ENCODE assay signal across 9 mouse cellular contexts in the genomic region with DNA sequence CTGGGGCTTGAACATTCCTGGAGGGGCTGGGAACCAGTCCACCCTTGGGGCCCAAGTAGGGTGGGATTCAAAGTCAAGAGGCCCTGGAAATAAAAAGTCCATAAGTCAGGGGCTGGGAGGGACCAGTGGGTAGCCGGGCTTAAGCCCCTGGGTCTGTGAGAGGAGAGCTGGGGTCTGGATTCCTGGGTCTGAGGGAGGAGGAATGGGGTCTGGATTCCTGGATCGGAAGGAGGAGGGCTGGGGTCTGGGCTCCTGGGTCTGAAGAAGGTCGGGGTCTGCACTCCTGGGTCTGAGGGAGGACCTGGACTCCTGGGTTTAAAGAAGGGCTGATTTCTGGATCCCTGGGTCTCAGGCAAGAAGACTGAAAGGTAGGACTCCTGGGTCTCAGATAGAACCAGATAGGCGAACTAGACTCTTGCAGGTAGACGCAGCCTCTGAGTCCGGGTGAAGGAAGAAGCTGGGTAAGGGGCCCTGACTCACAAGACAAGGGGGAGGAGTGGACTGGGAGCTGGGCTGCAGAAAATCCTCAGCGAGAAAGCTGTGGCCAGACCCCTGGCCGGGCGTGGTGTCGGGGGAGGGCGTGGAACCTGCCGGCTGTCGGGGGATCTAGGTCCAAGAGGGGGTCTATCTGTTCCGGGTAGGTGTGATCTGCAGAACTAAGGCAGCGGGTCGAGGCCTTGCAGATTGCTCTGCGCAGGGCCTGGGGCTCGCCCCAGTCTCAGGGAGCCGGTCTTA. TPM values are rescaled to one million over a fixed set of nuclear protein-coding genes. Genes with fewer than 3 reads are reported as not detected.
DNase-seq lines count a peak whose midpoint lies in the region; ATAC-seq and TF ChIP-seq lines count a peak whose summit lies in the region.
"Had no signal": no experiment of that assay in that cellular context is flagged by ENCODE, and none has a peak within 500 bp of the region (broad histone marks: within the 10 kb centered on the region; RNA-seq: fewer than 3 reads in every experiment).

No protein-coding gene starts in this region.

- 3% methylated on average over 19 of the region's 19 CpGs for WGBS in lung, postnatal 0 days
- 6% methylated on average over 19 of the region's 19 CpGs for WGBS in forebrain, embryonic 11.5 days
- WGBS in limb, embryonic 11.5 days, result 8% methylated on average over 17 of the region's 19 CpGs
- WGBS in olfactory bulb, adult 2 months, result 3% methylated on average over 19 of the region's 19 CpGs

- H3K4me2 ChIP-seq in lung, postnatal 0 days (replicated peaks; ENCODE audit: low read depth, low read length), result peak overlapping the region; percentile 83
- H3K4me2 ChIP-seq in forebrain, embryonic 11.5 days (ENCODE audit: low read depth, low read length, severe bottlenecking), result peak overlapping the region; percentile 84
- peak overlapping the region; percentile 82 for H3K4me2 ChIP-seq in limb, embryonic 11.5 days (ENCODE audit: low read depth, severe bottlenecking)

- peak overlapping the region; percentile 81 for H3K27ac ChIP-seq in lung, postnatal 0 days (ENCODE audit: low read length)
- no peak overlapping the region for H3K27ac ChIP-seq in forebrain, embryonic 11.5 days (ENCODE audit: low read depth, low read length)
- H3K27ac ChIP-seq in limb, embryonic 11.5 days (replicated peaks; ENCODE audit: low read depth, low read length), result no peak overlapping the region
- H3K27ac ChIP-seq in olfactory bulb, adult 2 months (ENCODE audit: insufficient read depth, low read depth, low read length), result 0 out of 2 replicates have a peak overlapping the region, but pooled peaks have one; percentile 4

- peak overlapping the region; percentile 84 for H3K9ac ChIP-seq in lung, postnatal 0 days (replicated peaks; ENCODE audit: low read depth)
- peak overlapping the region; percentile 89 for H3K9ac ChIP-seq in forebrain, embryonic 11.5 days (ENCODE audit: low read length)
- peak overlapping the region; percentile 84 for H3K9ac ChIP-seq in limb, embryonic 11.5 days (ENCODE audit: low read length)

- peaks cover 9% of the 10 kb centered on the region for H3K4me1 ChIP-seq in lung, postnatal 0 days (ENCODE audit: insufficient read depth, low read depth, low read length)
- H3K4me1 ChIP-seq in forebrain, embryonic 11.5 days (replicated peaks; ENCODE audit: control insufficient read depth, insufficient read depth, low read length), result peaks cover 20% of the 10 kb centered on the region
- H3K4me1 ChIP-seq in limb, embryonic 11.5 days (ENCODE audit: control insufficient read depth, insufficient read depth, low read length), result peaks cover 10% of the 10 kb centered on the region
- peaks cover 28% of the 10 kb centered on the region for H3K4me1 ChIP-seq in olfactory bulb, adult 2 months (ENCODE audit: control insufficient read depth, insufficient read depth, low read length)

- no peaks in the 10 kb centered on the region for H3K27me3 ChIP-seq in lung, postnatal 0 days (replicated peaks; ENCODE audit: insufficient read depth, low read length)
- H3K27me3 ChIP-seq in forebrain, embryonic 11.5 days (ENCODE audit: control insufficient read depth, insufficient read depth, low read length), result peaks cover 15% of the 10 kb centered on the region
- peaks cover 22% of the 10 kb centered on the region for H3K27me3 ChIP-seq in limb, embryonic 11.5 days (ENCODE audit: control insufficient read depth, insufficient read depth, low read length)

- no peaks in the 10 kb centered on the region for H3K9me3 ChIP-seq in lung, postnatal 0 days (ENCODE audit: low read length)
- no peaks in the 10 kb centered on the region for H3K9me3 ChIP-seq in forebrain, embryonic 11.5 days (ENCODE audit: control insufficient read depth, low read length)
- peaks cover 4% of the 10 kb centered on the region; the same call in 1 of the 2 replicates for H3K9me3 ChIP-seq in limb, embryonic 11.5 days (ENCODE audit: control insufficient read depth, low read length)

- no peak for TF ChIP-seq CTCF in lung, postnatal 0 days (IDR thresholded peaks at IDR 0.05)
- TF ChIP-seq CTCF in olfactory bulb, adult 2 months (IDR thresholded peaks at IDR 0.05; ENCODE audit: insufficient read depth, low read depth, low read length), result no peak

- H3K36me3 ChIP-seq in lung, postnatal 0 days (ENCODE audit: insufficient read depth, low read length), result 0 out of 2 replicates have a peak, but pooled peaks cover 3% of the 10 kb centered on the region
- peaks cover 2% of the 10 kb centered on the region; the same call in 1 of the 2 replicates for H3K36me3 ChIP-seq in forebrain, embryonic 11.5 days (ENCODE audit: control insufficient read depth, insufficient read depth, low read length)
- H3K36me3 ChIP-seq in limb, embryonic 11.5 days (ENCODE audit: control insufficient read depth, insufficient read depth, low read length), result peaks cover 2% of the 10 kb centered on the region

- TF ChIP-seq POLR2A in olfactory bulb, adult 2 months (IDR thresholded peaks at IDR 0.05; ENCODE audit: insufficient read depth, low read depth, low read length), result no peak

- ATAC-seq in lung, postnatal 0 days, result no peak; the same call in 1 of the 2 replicates
- ATAC-seq in forebrain, embryonic 11.5 days (replicated peaks; ENCODE audit: low FRiP score), result peak; percentile 6
- ATAC-seq in limb, embryonic 11.5 days (ENCODE audit: insufficient number of reproducible peaks, low FRiP score, low TSS enrichment, low read depth), result peak; percentile 17; the same call in 1 of the 2 replicates
- no peak for ATAC-seq in erythroid progenitor cell, adult 5-6 weeks (replicated peaks; ENCODE audit: low FRiP score, poor library complexity, severe bottlenecking)

- TF ChIP-seq EP300 in lung, postnatal 0 days (IDR thresholded peaks at IDR 0.05), result no peak

- no peak for DNase-seq in lung, postnatal 0 days (ENCODE audit: low spot score)
- no peak for DNase-seq in lung, postnatal 10 days
- no peak for DNase-seq in forebrain, embryonic 11.5 days (ENCODE audit: low spot score)
- no peak for DNase-seq in limb, embryonic 11.5 days (ENCODE audit: low spot score)
- no peak for DNase-seq in layer of hippocampus, adult 18-20 months (ENCODE audit: low spot score in 2 of 2)
- no peak for DNase-seq in adrenal gland, postnatal 36 days

- H3K4me3 ChIP-seq in lung, postnatal 0 days (ENCODE audit: low read depth, low read length), result peak overlapping the region; percentile 64
- H3K4me3 ChIP-seq in forebrain, embryonic 11.5 days (ENCODE audit: low read depth, low read length), result peak overlapping the region; percentile 70
- H3K4me3 ChIP-seq in limb, embryonic 11.5 days (ENCODE audit: low read depth, low read length), result peak overlapping the region; percentile 76
- peak overlapping the region; percentile 91 for H3K4me3 ChIP-seq in olfactory bulb, adult 2 months (ENCODE audit: insufficient read depth, low read depth, low read length)

RNA-seq across cellular contexts. Expression of gene Zfp579, which starts 0.5 kb away (rescaled TPM):
- polyA plus RNA-seq in lung, postnatal 0 days (2015; fragmentation: Nextera tagmentation; extraction: Ambion mirVana), result 29.7 and 30.6 TPM in 2 replicates
- 58.5 and 60.0 TPM in 2 replicates for polyA plus RNA-seq in forebrain, embryonic 11.5 days (2014; fragmentation: Nextera tagmentation; extraction: Ambion mirVana)
- polyA plus RNA-seq in limb, embryonic 11.5 days (2014; fragmentation: Nextera tagmentation; extraction: Ambion mirVana), result 33.3 and 39.2 TPM in 2 replicates
- polyA plus RNA-seq in olfactory bulb, adult 2 months (2012; ENCODE audit: insufficient read depth, insufficient read length, low replicate concordance, missing spikeins), result not detected in 2 replicates
- total RNA-seq in erythroid progenitor cell, adult 5-6 weeks (2015; ENCODE audit: low replicate concordance), result 9.2 TPM in 1 of 2 replicates, not detected in the other
- 1.8 TPM in 1 of 2 replicates, not detected in the other for total RNA-seq in erythroid progenitor cell, adult 5-6 weeks (2017; ENCODE audit: low replicate concordance)
- total RNA-seq in layer of hippocampus, adult 18-20 months (2021), result 10 to 100 TPM; 27.2 to 34.9 TPM
- 10 to 100 TPM; 16.5 to 16.8 TPM for total RNA-seq in adrenal gland, postnatal 36 days (2021)

RNA-seq across cellular contexts. Expression of gene Zfp524, which starts 18.8 kb away (rescaled TPM):
- 22.4 and 24.6 TPM in 2 replicates for polyA plus RNA-seq in lung, postnatal 0 days (2015; fragmentation: Nextera tagmentation; extraction: Ambion mirVana)
- 9.5 and 11.1 TPM in 2 replicates for polyA plus RNA-seq in forebrain, embryonic 11.5 days (2014; fragmentation: Nextera tagmentation; extraction: Ambion mirVana)
- polyA plus RNA-seq in limb, embryonic 11.5 days (2014; fragmentation: Nextera tagmentation; extraction: Ambion mirVana), result 9.3 and 9.6 TPM in 2 replicates
- not detected in 2 replicates for polyA plus RNA-seq in olfactory bulb, adult 2 months (2012; ENCODE audit: insufficient read depth, insufficient read length, low replicate concordance, missing spikeins)
- 4.7 and 16.3 TPM in 2 replicates for total RNA-seq in erythroid progenitor cell, adult 5-6 weeks (2015; ENCODE audit: low replicate concordance)
- total RNA-seq in erythroid progenitor cell, adult 5-6 weeks (2017; ENCODE audit: low replicate concordance), result 0.64 and 3.2 TPM in 2 replicates
- 1 to 10 TPM; 8.4 TPM for total RNA-seq in layer of hippocampus, adult 18-20 months (2021)
- 10 to 100 TPM in 1 of 2 experiments, 1 to 10 TPM in 1; 8.7 to 14.0 TPM for total RNA-seq in adrenal gland, postnatal 36 days (2021)

RNA-seq across cellular contexts. Expression of gene Fiz1, which starts 19.1 kb away (rescaled TPM):
- 20.5 and 20.8 TPM in 2 replicates for polyA plus RNA-seq in lung, postnatal 0 days (2015; fragmentation: Nextera tagmentation; extraction: Ambion mirVana)
- polyA plus RNA-seq in forebrain, embryonic 11.5 days (2014; fragmentation: Nextera tagmentation; extraction: Ambion mirVana), result 67.0 and 68.3 TPM in 2 replicates
- polyA plus RNA-seq in limb, embryonic 11.5 days (2014; fragmentation: Nextera tagmentation; extraction: Ambion mirVana), result 51.1 and 52.6 TPM in 2 replicates
- not detected in 2 replicates for polyA plus RNA-seq in olfactory bulb, adult 2 months (2012; ENCODE audit: insufficient read depth, insufficient read length, low replicate concordance, missing spikeins)
- total RNA-seq in erythroid progenitor cell, adult 5-6 weeks (2015; ENCODE audit: low replicate concordance), result 11.9 and 14.7 TPM in 2 replicates
- 5.6 and 9.1 TPM in 2 replicates for total RNA-seq in erythroid progenitor cell, adult 5-6 weeks (2017; ENCODE audit: low replicate concordance)
- 10 to 100 TPM; 20.8 to 24.5 TPM for total RNA-seq in layer of hippocampus, adult 18-20 months (2021)
- 10 to 100 TPM; 23.5 to 31.5 TPM for total RNA-seq in adrenal gland, postnatal 36 days (2021)

RNA-seq across cellular contexts. Expression of gene Gm44973, which starts 19.9 kb away (rescaled TPM):
- polyA plus RNA-seq in lung, postnatal 0 days (2015; fragmentation: Nextera tagmentation; extraction: Ambion mirVana), result 2.1 and 4.4 TPM in 2 replicates
- polyA plus RNA-seq in forebrain, embryonic 11.5 days (2014; fragmentation: Nextera tagmentation; extraction: Ambion mirVana), result 0.23 and 1.9 TPM in 2 replicates
- polyA plus RNA-seq in limb, embryonic 11.5 days (2014; fragmentation: Nextera tagmentation; extraction: Ambion mirVana), result 0.45 and 1.4 TPM in 2 replicates
- not detected in 2 replicates for polyA plus RNA-seq in olfactory bulb, adult 2 months (2012; ENCODE audit: insufficient read depth, insufficient read length, low replicate concordance, missing spikeins)
- 5.0 TPM in 1 of 2 replicates, not detected in the other for total RNA-seq in erythroid progenitor cell, adult 5-6 weeks (2015; ENCODE audit: low replicate concordance)
- total RNA-seq in erythroid progenitor cell, adult 5-6 weeks (2017; ENCODE audit: low replicate concordance), result 1.4 TPM in 1 of 2 replicates, not detected in the other
- total RNA-seq in layer of hippocampus, adult 18-20 months (2021), result not detected
- total RNA-seq in adrenal gland, postnatal 36 days (2021), result not detected
- total RNA-seq: common myeloid progenitor, adult 5-6 weeks had no signal

RNA-seq across cellular contexts. Expression of gene Sbk3, which starts 24.5 kb away (rescaled TPM):
- polyA plus RNA-seq in lung, postnatal 0 days (2015; fragmentation: Nextera tagmentation; extraction: Ambion mirVana), result 0.37 TPM in 2 replicates
- 0.12 TPM in 1 of 2 replicates, not detected in the other for polyA plus RNA-seq in forebrain, embryonic 11.5 days (2014; fragmentation: Nextera tagmentation; extraction: Ambion mirVana)
- 0.04 TPM in 1 of 2 replicates, not detected in the other for polyA plus RNA-seq in limb, embryonic 11.5 days (2014; fragmentation: Nextera tagmentation; extraction: Ambion mirVana)
- not detected in 2 replicates for polyA plus RNA-seq in olfactory bulb, adult 2 months (2012; ENCODE audit: insufficient read depth, insufficient read length, low replicate concordance, missing spikeins)
- total RNA-seq in erythroid progenitor cell, adult 5-6 weeks (2015; ENCODE audit: low replicate concordance), result not detected in 2 replicates
- not detected in 2 replicates for total RNA-seq in erythroid progenitor cell, adult 5-6 weeks (2017; ENCODE audit: low replicate concordance)
- 1 to 10 TPM in 1 of 2 experiments, under 1 TPM in 1; 0.62 to 1.0 TPM for total RNA-seq in layer of hippocampus, adult 18-20 months (2021)
- under 1 TPM; 0.23 to 0.50 TPM for total RNA-seq in adrenal gland, postnatal 36 days (2021)
- total RNA-seq: common myeloid progenitor, adult 5-6 weeks had no signal

Comparison
In these comparisons a context has a peak if more than half of its experiments do, and no peak if none do; other contexts are left out.
1. ATAC-seq: peak in forebrain, embryonic 11.5 days (single experiment) and limb, embryonic 11.5 days (single experiment); none in lung, postnatal 0 days (single experiment) and erythroid progenitor cell, adult 5-6 weeks (single experiment).
2. H3K27ac ChIP-seq: peak in lung, postnatal 0 days (single experiment) and olfactory bulb, adult 2 months (single experiment); none in forebrain, embryonic 11.5 days (single experiment) and limb, embryonic 11.5 days (single experiment).
3. RNA of gene Zfp579, which starts 0.5 kb away (polyA plus RNA-seq): 58.5 to 60.0 TPM in forebrain, embryonic 11.5 days, 33.3 to 39.2 TPM in limb, embryonic 11.5 days and 29.7 to 30.6 TPM in lung, postnatal 0 days; not detected in olfactory bulb, adult 2 months; every median in the first group is over 10 times any median in the second.
4. Peak in every context shown above with its lines, with median percentiles within 50 percentile points of each other: H3K4me2 ChIP-seq, H3K4me3 ChIP-seq and H3K9ac ChIP-seq.